Mouse (Mus musculus) heart, embryonic 12.5 days (tissue): ENCODE measurements around the gene Pbx4. TPM values are rescaled to one million over a fixed set of nuclear protein-coding genes. Genes with fewer than 3 reads are reported as not detected.
A peak's percentile ranks its signal among the peaks of the same experiment; 100 is the strongest.

Experiments
- ATAC-seq: fragments of 200-750 bp; cut with Nextera tagmentation; 2 replicates; pipeline ENCODE4 v1.8.0; 2017; ENCODE audit warnings: moderate TSS enrichment, moderate library complexity; ENCODE audit not compliant: insufficient number of reproducible peaks, low FRiP score
- H3K27ac ChIP-seq: fragments of 300-500 bp; sonication (generic); 2 replicates; pipeline ENCODE4 v1.5.1; 2016; ENCODE audit warnings: mild to moderate bottlenecking, moderate library complexity; ENCODE audit not compliant: poor library complexity, severe bottlenecking
- H3K27me3 ChIP-seq: fragments of 300-500 bp; sonication (generic); replicated peaks from 2 replicates; pipeline ENCODE4 v1.6.1; 2016; ENCODE audit warnings: mild to moderate bottlenecking, moderate library complexity
- H3K36me3 ChIP-seq: fragments of 300-500 bp; sonication (generic); 2 replicates; pipeline ENCODE4 v1.6.1; 2016; ENCODE audit warnings: mild to moderate bottlenecking, moderate library complexity
- H3K4me1 ChIP-seq: fragments of 300-500 bp; sonication (generic); replicated peaks from 2 replicates; pipeline ENCODE4 v1.6.1; 2016; ENCODE audit warnings: mild to moderate bottlenecking
- H3K4me2 ChIP-seq: fragments of 300-500 bp; sonication (generic); 2 replicates; pipeline ENCODE4 v1.6.1; 2016; ENCODE audit warnings: mild to moderate bottlenecking, moderate library complexity
- H3K4me3 ChIP-seq: fragments of 300-500 bp; sonication (generic); 2 replicates; pipeline ENCODE4 v1.5.1; 2016; ENCODE audit warnings: mild to moderate bottlenecking
- H3K9ac ChIP-seq: fragments of 300-500 bp; sonication (generic); 2 replicates; pipeline ENCODE4 v1.6.1; 2016; ENCODE audit warnings: mild to moderate bottlenecking, moderate library complexity
- H3K9me3 ChIP-seq: fragments of 300-500 bp; sonication (generic); replicated peaks from 2 replicates; pipeline ENCODE4 v1.6.1; 2016; ENCODE audit warnings: mild to moderate bottlenecking, moderate library complexity
- WGBS: fragments of 180-500 bp; shearing (Covaris S2); methylation state at CpG from one replicate; pipeline ENCODE4 v1.1.7; 2016; 5-methylcytosine and 5-hydroxymethylcytosine counted together
- polyA plus RNA-seq: library from polyadenylated mRNA; unstranded; fragments of >200 nt; fragmentation: Nextera tagmentation; extraction: Ambion mirVana; gene quantifications from 2 replicates; pipeline ENCODE4 v1.2.1, GENCODE M21; 2016

The Pbx4 gene
- polyA plus RNA-seq, 1 experiment from 2014 or later: 4.7 TPM

- no peak overlapping the region for H3K4me3 ChIP-seq
- no peak overlapping the region for H3K4me2 ChIP-seq
- H3K36me3 ChIP-seq: no peaks in the 10 kb centered on the region
- 39% methylated on average over 3 of the region's 3 CpGs for WGBS
- H3K9me3 ChIP-seq: no peaks in the 10 kb centered on the region
- H3K27me3 ChIP-seq: no peaks in the 10 kb centered on the region
- peaks cover 18% of the 10 kb centered on the region for H3K4me1 ChIP-seq
- no peak for ATAC-seq
- H3K27ac ChIP-seq: no peak overlapping the region
- H3K9ac ChIP-seq: no peak overlapping the region
These were observed 17.6 kb downstream of the Pbx4 start for GRCm38 (mm10) chr8:69849899-69850298.

GRCm38 (mm10) chr8:69850926-69851506 lies 18.7 kb downstream of the Pbx4 start:
- Histone ChIP-seq H3K4me3 (no peak overlapping the region), H3K27ac (peak overlapping the region; percentile 36; the same call in 1 of the 2 replicates), H3K4me1 (peaks cover 18% of the 10 kb centered on the region), H3K27me3 (no peaks in the 10 kb centered on the region), H3K36me3 (no peaks in the 10 kb centered on the region), H3K9me3 (no peaks in the 10 kb centered on the region), H3K9ac (no peak overlapping the region), H3K4me2 (no peak overlapping the region)
- ATAC-seq: peak; percentile 82
- 74% methylated on average over 7 of the region's 7 CpGs for WGBS

GRCm38 (mm10) chr8:69853869-69854268 lies 21.6 kb downstream of the Pbx4 start:
- H3K9me3 ChIP-seq: no peaks in the 10 kb centered on the region
- no peak for ATAC-seq
- no peak overlapping the region for H3K4me3 ChIP-seq
- no peaks in the 10 kb centered on the region for H3K27me3 ChIP-seq
- no peaks in the 10 kb centered on the region for H3K36me3 ChIP-seq
- WGBS: 90% methylated on average over 10 of the region's 10 CpGs
- no peak overlapping the region for H3K27ac ChIP-seq
- no peak overlapping the region for H3K4me2 ChIP-seq
- H3K9ac ChIP-seq: no peak overlapping the region
- H3K4me1 ChIP-seq: peaks cover 5% of the 10 kb centered on the region

GRCm38 (mm10) chr8:69860807-69861206 lies 28.5 kb downstream of the Pbx4 start:
- no peaks in the 10 kb centered on the region for H3K27me3 ChIP-seq
- H3K4me1 ChIP-seq: no peaks in the 10 kb centered on the region
- 0 out of 2 replicates have a peak, but pooled peaks cover 3% of the 10 kb centered on the region for H3K9me3 ChIP-seq
- 50% methylated on average over 4 of the region's 4 CpGs for WGBS
- no peak overlapping the region for H3K4me2 ChIP-seq
- H3K9ac ChIP-seq: no peak overlapping the region
- H3K27ac ChIP-seq: no peak overlapping the region
- H3K36me3 ChIP-seq: no peaks in the 10 kb centered on the region
- no peak for ATAC-seq
- no peak overlapping the region for H3K4me3 ChIP-seq

- H3K4me2 ChIP-seq: no peak overlapping the region
- no peak for ATAC-seq
- no peaks in the 10 kb centered on the region for H3K4me1 ChIP-seq
- H3K9me3 ChIP-seq: 0 out of 2 replicates have a peak, but pooled peaks cover 3% of the 10 kb centered on the region
- H3K27me3 ChIP-seq: 0 out of 2 replicates have a peak, but pooled peaks cover 4% of the 10 kb centered on the region
- no peaks in the 10 kb centered on the region for H3K36me3 ChIP-seq
- WGBS: 53% methylated on average over 2 of the region's 2 CpGs
- H3K4me3 ChIP-seq: no peak overlapping the region
- H3K9ac ChIP-seq: no peak overlapping the region
- no peak overlapping the region for H3K27ac ChIP-seq
These were observed 29.0 kb downstream of the Pbx4 start for GRCm38 (mm10) chr8:69861251-69861650.

GRCm38 (mm10) chr8:69863387-69864020 lies 31.2 kb downstream of the Pbx4 start:
- 73% methylated on average over 5 of the region's 5 CpGs for WGBS
- Histone ChIP-seq H3K4me1 (no peaks in the 10 kb centered on the region), H3K36me3 (no peaks in the 10 kb centered on the region), H3K9me3 (0 out of 2 replicates have a peak, but pooled peaks cover 3% of the 10 kb centered on the region), H3K9ac (no peak overlapping the region), H3K4me2 (no peak overlapping the region), H3K27ac (no peak overlapping the region), H3K27me3 (0 out of 2 replicates have a peak, but pooled peaks cover 5% of the 10 kb centered on the region), H3K4me3 (no peak overlapping the region)
- no peak for ATAC-seq

- 0 out of 2 replicates have a peak, but pooled peaks cover 3% of the 10 kb centered on the region for H3K9me3 ChIP-seq
- H3K4me1 ChIP-seq: no peaks in the 10 kb centered on the region
- no peak for ATAC-seq
These were observed 31.9 kb downstream of the Pbx4 start for GRCm38 (mm10) chr8:69864180-69864579.

GRCm38 (mm10) chr8:69867696-69868326 lies 35.5 kb downstream of the Pbx4 start:
- WGBS: 60% methylated on average over 5 of the region's 5 CpGs
- Histone ChIP-seq H3K4me2 (no peak overlapping the region), H3K4me3 (no peak overlapping the region), H3K27me3 (peaks cover 14% of the 10 kb centered on the region), H3K4me1 (no peaks in the 10 kb centered on the region), H3K27ac (no peak overlapping the region), H3K36me3 (no peaks in the 10 kb centered on the region), H3K9ac (peak overlapping the region; percentile 9; the same call in 1 of the 2 replicates), H3K9me3 (no peaks in the 10 kb centered on the region)
- no peak for ATAC-seq

More at GRCm38 (mm10) chr8:69864180-69864579, 31.9 kb downstream of the Pbx4 start:
- 54% methylated on average over 5 of the region's 5 CpGs for WGBS
- H3K4me3 ChIP-seq: no peak overlapping the region
- no peaks in the 10 kb centered on the region for H3K36me3 ChIP-seq
- H3K27me3 ChIP-seq: 0 out of 2 replicates have a peak, but pooled peaks cover 5% of the 10 kb centered on the region
- H3K27ac ChIP-seq: no peak overlapping the region
- no peak overlapping the region for H3K4me2 ChIP-seq
- H3K9ac ChIP-seq: no peak overlapping the region

GRCm38 (mm10) chr8:69870003-69870765 lies 37.9 kb downstream of the Pbx4 start:
- WGBS: 79% methylated on average over 11 of the region's 11 CpGs
- Histone ChIP-seq H3K9ac (no peak overlapping the region), H3K4me3 (no peak overlapping the region), H3K27me3 (peaks cover 22% of the 10 kb centered on the region), H3K36me3 (no peaks in the 10 kb centered on the region), H3K4me1 (peaks cover 6% of the 10 kb centered on the region; the same call in 1 of the 2 replicates), H3K27ac (no peak overlapping the region), H3K4me2 (no peak overlapping the region), H3K9me3 (no peaks in the 10 kb centered on the region)
- ATAC-seq: no peak

- Histone ChIP-seq H3K4me3 (no peak overlapping the region), H3K4me2 (no peak overlapping the region), H3K27me3 (peaks cover 22% of the 10 kb centered on the region), H3K27ac (no peak overlapping the region), H3K36me3 (no peaks in the 10 kb centered on the region), H3K4me1 (peaks cover 6% of the 10 kb centered on the region; the same call in 1 of the 2 replicates), H3K9me3 (no peaks in the 10 kb centered on the region), H3K9ac (no peak overlapping the region)
- no peak for ATAC-seq
- 76% methylated on average over 6 of the region's 6 CpGs for WGBS
These were observed 38.6 kb downstream of the Pbx4 start for GRCm38 (mm10) chr8:69870907-69871306.

GRCm38 (mm10) chr8:69874155-69874554 lies 41.9 kb downstream of the Pbx4 start:
- Histone ChIP-seq H3K36me3 (no peaks in the 10 kb centered on the region), H3K4me1 (peaks cover 6% of the 10 kb centered on the region; the same call in 1 of the 2 replicates), H3K4me2 (no peak overlapping the region), H3K27ac (no peak overlapping the region), H3K9me3 (no peaks in the 10 kb centered on the region), H3K4me3 (no peak overlapping the region), H3K27me3 (peaks cover 40% of the 10 kb centered on the region), H3K9ac (no peak overlapping the region)
- no peak for ATAC-seq
- WGBS: 12% methylated on average over 9 of the region's 9 CpGs
